Mouse (Mus musculus): ENCODE results near the gene Gm8764.
"Not testable (repeated sequence)": the region's sequence is repeated elsewhere in the genome, so short reads cannot be mapped to it uniquely, and the experiment has no call there.

Gene Gm8764

DNA sequence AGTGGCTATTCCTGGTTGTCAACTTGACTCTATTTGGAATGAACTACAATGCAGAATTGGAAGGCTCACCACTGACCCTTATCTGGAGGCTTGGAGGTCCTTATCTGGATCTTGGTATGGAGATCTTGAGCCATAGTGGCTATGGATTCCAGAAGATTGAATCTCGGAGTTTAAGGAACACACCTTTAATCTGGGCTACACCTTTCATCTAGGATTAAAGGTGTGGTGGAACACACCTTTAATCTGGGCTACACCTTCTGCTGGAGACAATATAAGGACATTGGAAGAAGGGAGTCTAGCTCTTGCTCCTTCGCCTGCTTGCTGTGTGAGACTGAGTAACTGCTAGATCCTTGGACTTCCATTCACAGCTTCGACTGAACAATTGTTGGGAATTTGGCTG, at the start of gene Gm8764:
Gm8764 (plus strand) TSS at position 301 of the 400 bp plus-strand sequence.
- not testable (repeated sequence) for DNase-seq

DNA sequence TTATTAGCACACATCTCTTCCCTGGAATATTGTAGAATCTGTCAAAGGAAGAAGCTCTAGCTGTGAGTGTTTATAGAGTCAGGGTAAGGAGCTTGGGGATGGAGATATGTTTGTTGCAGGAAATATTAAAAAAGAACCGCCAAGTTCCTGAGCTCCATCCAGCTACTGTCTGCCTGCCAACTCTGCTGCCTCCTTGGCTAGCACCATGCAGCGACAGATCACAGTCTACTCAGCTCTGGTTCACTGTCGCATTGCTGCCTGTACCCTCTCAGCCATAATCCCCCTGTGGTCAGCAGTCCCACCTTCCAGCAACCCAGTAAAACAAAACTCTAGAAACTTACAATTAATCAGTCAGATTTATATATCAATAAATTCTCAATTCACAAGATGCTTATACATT, 49.8 kb upstream of the Gm8764 start:
- no peak for DNase-seq

DNA sequence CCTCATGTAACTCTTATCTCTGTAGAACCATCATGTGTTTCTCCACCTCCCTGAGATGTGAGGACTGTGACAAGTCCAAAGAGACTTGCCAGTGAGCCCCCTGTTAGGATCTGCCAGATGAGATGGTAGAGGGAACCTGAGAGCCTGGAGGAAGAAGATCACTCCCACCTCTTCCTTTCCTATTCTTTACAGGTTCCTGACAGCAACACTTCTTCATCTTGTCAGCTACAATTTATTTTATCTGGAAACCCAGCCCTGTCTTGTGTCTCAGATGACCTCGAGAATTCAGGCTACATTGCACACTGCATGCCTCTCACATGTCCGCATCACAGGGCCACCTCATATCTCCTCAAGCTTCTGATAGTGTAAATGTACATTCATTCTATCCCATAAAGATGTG, 41.5 kb upstream of the Gm8764 start:
- DNase-seq, result no peak

DNA sequence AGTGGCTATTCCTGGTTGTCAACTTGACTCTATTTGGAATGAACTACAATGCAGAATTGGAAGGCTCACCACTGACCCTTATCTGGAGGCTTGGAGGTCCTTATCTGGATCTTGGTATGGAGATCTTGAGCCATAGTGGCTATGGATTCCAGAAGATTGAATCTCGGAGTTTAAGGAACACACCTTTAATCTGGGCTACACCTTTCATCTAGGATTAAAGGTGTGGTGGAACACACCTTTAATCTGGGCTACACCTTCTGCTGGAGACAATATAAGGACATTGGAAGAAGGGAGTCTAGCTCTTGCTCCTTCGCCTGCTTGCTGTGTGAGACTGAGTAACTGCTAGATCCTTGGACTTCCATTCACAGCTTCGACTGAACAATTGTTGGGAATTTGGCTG, 17.1 kb upstream of the Gm8764 start, which contains the start of gene Gm21293:
Gm21293 (plus strand) TSS at position 301 of the 400 bp plus-strand sequence.
- DNase-seq, result not testable (repeated sequence)

DNA sequence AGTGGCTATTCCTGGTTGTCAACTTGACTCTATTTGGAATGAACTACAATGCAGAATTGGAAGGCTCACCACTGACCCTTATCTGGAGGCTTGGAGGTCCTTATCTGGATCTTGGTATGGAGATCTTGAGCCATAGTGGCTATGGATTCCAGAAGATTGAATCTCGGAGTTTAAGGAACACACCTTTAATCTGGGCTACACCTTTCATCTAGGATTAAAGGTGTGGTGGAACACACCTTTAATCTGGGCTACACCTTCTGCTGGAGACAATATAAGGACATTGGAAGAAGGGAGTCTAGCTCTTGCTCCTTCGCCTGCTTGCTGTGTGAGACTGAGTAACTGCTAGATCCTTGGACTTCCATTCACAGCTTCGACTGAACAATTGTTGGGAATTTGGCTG, 8.6 kb upstream of the Gm8764 start, which contains the start of gene Gm6763:
Gm6763 (plus strand) TSS at position 301 of the 400 bp plus-strand sequence.
- DNase-seq, result not testable (repeated sequence)

DNA sequence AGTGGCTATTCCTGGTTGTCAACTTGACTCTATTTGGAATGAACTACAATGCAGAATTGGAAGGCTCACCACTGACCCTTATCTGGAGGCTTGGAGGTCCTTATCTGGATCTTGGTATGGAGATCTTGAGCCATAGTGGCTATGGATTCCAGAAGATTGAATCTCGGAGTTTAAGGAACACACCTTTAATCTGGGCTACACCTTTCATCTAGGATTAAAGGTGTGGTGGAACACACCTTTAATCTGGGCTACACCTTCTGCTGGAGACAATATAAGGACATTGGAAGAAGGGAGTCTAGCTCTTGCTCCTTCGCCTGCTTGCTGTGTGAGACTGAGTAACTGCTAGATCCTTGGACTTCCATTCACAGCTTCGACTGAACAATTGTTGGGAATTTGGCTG, 8.4 kb downstream of the Gm8764 start, which contains the start of gene Gm21304:
Gm21304 (plus strand) TSS at position 301 of the 400 bp plus-strand sequence.
- DNase-seq, result not testable (repeated sequence)

DNA sequence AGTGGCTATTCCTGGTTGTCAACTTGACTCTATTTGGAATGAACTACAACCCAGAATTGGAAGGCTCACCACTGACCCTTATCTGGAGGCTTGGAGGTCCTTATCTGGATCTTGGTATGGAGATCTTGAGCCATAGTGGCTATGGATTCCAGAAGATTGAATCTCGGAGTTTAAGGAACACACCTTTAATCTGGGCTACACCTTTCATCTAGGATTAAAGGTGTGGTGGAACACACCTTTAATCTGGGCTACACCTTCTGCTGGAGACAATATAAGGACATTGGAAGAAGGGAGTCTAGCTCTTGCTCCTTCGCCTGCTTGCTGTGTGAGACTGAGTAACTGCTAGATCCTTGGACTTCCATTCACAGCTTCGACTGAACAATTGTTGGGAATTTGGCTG, 16.9 kb downstream of the Gm8764 start, which contains the start of gene Gm21312:
Gm21312 (plus strand) TSS at position 301 of the 400 bp plus-strand sequence.
- DNase-seq, result not testable (repeated sequence)

DNA sequence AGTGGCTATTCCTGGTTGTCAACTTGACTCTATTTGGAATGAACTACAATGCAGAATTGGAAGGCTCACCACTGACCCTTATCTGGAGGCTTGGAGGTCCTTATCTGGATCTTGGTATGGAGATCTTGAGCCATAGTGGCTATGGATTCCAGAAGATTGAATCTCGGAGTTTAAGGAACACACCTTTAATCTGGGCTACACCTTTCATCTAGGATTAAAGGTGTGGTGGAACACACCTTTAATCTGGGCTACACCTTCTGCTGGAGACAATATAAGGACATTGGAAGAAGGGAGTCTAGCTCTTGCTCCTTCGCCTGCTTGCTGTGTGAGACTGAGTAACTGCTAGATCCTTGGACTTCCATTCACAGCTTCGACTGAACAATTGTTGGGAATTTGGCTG, 25.4 kb downstream of the Gm8764 start, which contains the start of gene Gm20765:
Gm20765 (plus strand) TSS at position 301 of the 400 bp plus-strand sequence.
- not testable (repeated sequence) for DNase-seq

DNA sequence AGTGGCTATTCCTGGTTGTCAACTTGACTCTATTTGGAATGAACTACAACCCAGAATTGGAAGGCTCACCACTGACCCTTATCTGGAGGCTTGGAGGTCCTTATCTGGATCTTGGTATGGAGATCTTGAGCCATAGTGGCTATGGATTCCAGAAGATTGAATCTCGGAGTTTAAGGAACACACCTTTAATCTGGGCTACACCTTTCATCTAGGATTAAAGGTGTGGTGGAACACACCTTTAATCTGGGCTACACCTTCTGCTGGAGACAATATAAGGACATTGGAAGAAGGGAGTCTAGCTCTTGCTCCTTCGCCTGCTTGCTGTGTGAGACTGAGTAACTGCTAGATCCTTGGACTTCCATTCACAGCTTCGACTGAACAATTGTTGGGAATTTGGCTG, 33.9 kb downstream of the Gm8764 start, which contains the start of gene Gm4340:
Gm4340 (plus strand) TSS at position 301 of the 400 bp plus-strand sequence.
- DNase-seq, result not testable (repeated sequence)

DNA sequence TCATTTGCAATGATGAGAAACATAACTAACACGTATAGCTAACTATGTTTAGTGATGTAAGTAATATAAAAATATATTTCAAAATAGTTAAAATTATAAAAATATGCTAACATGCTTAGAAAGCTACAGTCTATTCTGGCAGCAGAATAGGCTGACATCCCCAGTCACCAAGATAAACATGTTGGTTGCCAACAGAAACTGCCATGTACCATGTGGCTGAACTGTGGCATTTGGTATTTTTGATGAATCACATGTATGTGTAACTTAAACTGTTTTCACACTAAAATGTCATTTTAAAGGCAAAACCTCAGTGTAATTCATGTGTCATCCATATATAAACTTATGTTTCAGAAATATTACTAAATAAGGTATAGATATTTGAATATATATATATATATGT, 49.8 kb downstream of the Gm8764 start:
- no peak for DNase-seq

DNA sequence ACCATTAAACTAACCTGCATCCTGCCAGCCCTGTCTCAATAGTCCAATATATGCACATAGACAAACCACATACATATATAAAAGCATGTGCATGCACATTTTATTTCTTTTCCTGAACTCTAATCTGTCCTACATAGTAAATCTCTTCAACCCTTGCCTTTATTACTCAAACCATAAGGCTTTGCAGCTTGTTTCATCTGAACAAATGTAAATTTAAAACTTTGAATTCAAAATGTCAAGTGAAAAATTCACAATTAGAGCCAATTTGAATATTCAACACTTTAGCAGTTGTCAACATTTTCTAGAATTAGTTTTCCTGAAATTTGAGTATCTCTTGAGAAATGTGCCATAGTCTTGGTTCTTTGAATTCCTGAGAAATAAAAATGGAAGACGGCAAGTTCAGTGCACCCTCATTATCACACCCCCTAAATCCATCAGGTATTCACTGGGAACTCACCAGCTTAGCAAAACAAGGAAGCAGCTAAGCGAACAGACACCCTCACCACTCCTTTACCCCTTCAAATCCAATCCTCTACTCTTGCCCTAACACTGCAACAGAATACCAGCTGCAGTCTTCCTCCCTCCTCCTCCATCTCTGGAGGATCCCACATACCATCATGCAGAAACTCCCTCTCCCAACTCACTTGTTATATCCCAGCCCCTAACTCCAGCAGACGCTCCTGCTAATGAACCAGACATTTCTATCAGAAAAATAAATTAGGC, 50.6 kb downstream of the Gm8764 start:
- no peak for DNase-seq

Measured in liver (tissue).